Mouse (Mus musculus) ES-E14 (cell line): ENCODE measurements at regions not wholly inside any gene's neighbourhood (a gene's known extent, or its start where the extent isn't known, plus 50 kb on each side); places are given as distances from the start of the nearest gene placed in this dataset.

Source experiments
- HCFC1 ChIP-seq: IDR thresholded peaks from 2 replicates; pipeline ENCODE4 v1.6.1; 2012; ENCODE audit warnings: low read length, inconsistent platforms, borderline replicate concordance; ENCODE audit not compliant: insufficient read depth
- ZC3H11A ChIP-seq: IDR thresholded peaks from 2 replicates; pipeline ENCODE4 v1.6.1; 2012; ENCODE audit warnings: low read depth, mild to moderate bottlenecking, inconsistent platforms, low read length, borderline replicate concordance

DNA sequence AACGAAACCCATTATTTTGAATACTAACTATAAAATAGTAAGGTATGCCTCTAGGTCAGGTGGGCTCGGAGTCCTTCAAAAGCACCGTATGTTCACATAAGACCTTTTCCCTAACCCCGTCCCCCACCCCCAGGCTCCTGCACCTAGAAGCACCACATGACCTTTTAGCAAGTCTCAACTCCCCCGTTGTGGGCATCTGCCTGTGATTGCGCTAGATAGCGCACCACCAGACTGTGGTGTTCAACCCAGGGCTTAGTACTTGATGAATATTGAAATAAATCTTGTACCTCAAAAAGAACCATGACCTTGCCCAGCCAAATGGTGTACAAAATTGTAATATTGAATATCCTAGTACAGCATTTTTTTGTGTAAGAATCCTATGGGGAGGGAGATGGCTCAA is 99.8 kb downstream of the Rpap3 start:
- TF ChIP-seq ZC3H11A (no peak), HCFC1 (no peak)
